Mouse (Mus musculus) embryonic facial prominence, embryonic 11.5 days (tissue): Measurements from ENCODE around the gene Clpb. TPM values are rescaled to one million over a fixed set of nuclear protein-coding genes. Genes with fewer than 3 reads are reported as not detected.
A peak's percentile ranks its signal among the peaks of the same experiment; 100 is the strongest.

Source experiments
- ATAC-seq: fragments of 200-750 bp; cut with Nextera tagmentation; replicated peaks from 2 replicates; pipeline ENCODE4 v1.8.0; 2017; ENCODE audit warnings: low read depth; ENCODE audit not compliant: insufficient number of reproducible peaks, low FRiP score, low TSS enrichment
- DNase-seq: peaks from one replicate; pipeline ENCODE4 v3.0.0-alpha.2; 2015; ENCODE audit warnings: low spot score
- H3K27ac ChIP-seq: fragments of 300-500 bp; sonication (generic); replicated peaks from 2 replicates; pipeline ENCODE4 v1.5.1; 2014; ENCODE audit warnings: mild to moderate bottlenecking, low read depth, low read length, control low read depth
- H3K27me3 ChIP-seq: fragments of 300-500 bp; sonication (generic); 2 replicates; pipeline ENCODE4 v1.6.1; 2014; ENCODE audit warnings: mild to moderate bottlenecking, low read length, moderate library complexity, mixed read lengths; ENCODE audit not compliant: control insufficient read depth, insufficient read depth
- H3K36me3 ChIP-seq: fragments of 300-500 bp; sonication (generic); replicated peaks from 2 replicates; pipeline ENCODE4 v1.6.1; 2014; ENCODE audit warnings: low read depth, mild to moderate bottlenecking, low read length, moderate library complexity, mixed read lengths; ENCODE audit not compliant: control insufficient read depth, insufficient read depth
- H3K4me1 ChIP-seq: fragments of 300-500 bp; sonication (generic); 2 replicates; pipeline ENCODE4 v1.6.1; 2014; ENCODE audit warnings: low read length, mixed read lengths; ENCODE audit not compliant: control insufficient read depth, insufficient read depth
- H3K4me2 ChIP-seq: fragments of 300-500 bp; sonication (generic); 2 replicates; pipeline ENCODE4 v1.6.1; 2014; ENCODE audit warnings: low read depth, mild to moderate bottlenecking, control low read depth, low read length, moderate library complexity
- H3K4me3 ChIP-seq: fragments of 300-500 bp; sonication (generic); 2 replicates; pipeline ENCODE4 v1.5.1; 2014; ENCODE audit warnings: low read depth, low read length, control low read depth
- H3K9ac ChIP-seq: fragments of 300-500 bp; sonication (generic); replicated peaks from 2 replicates; pipeline ENCODE4 v1.6.1; 2014; ENCODE audit warnings: mild to moderate bottlenecking, control low read depth, low read length
- H3K9me3 ChIP-seq: fragments of 300-500 bp; sonication (generic); replicated peaks from 2 replicates; pipeline ENCODE4 v1.6.1; 2016; ENCODE audit warnings: mild to moderate bottlenecking, low read length, inconsistent platforms, mixed read lengths; ENCODE audit not compliant: control insufficient read depth
- WGBS: fragments of 180-500 bp; shearing (Covaris S2); extraction: QIAGEN DNeasy Blood & Tissue Kit; methylation state at CpG from one replicate; pipeline ENCODE4 v1.1.7; 2014; 5-methylcytosine and 5-hydroxymethylcytosine counted together
- polyA plus RNA-seq: library from polyadenylated mRNA; unstranded; fragments of >200 nt; fragmentation: Nextera tagmentation; extraction: Ambion mirVana; gene quantifications from 2 replicates; pipeline ENCODE4 v1.2.1, GENCODE M21; 2014

The Clpb gene
- polyA plus RNA-seq, 1 experiment from 2014 or later, result 38.4 TPM

DNA sequence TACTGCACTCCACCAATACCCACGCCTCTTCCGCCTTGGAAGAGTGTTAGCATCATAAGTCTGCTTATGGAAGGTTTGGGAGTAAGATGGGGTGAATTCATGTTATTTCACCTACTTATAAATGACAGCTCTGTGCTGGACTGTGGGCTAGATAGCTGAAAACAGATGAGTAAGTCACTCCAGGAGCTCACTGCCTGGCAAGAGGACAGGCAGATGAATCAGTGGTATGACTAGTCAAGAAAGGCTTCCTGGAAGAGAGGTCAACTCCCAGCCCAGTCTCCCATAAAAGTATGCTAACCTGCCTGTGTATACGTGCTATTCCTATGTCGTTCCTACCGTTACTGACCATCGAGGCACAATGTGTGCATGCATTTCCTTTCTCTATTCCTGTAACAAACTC, 91.9 kb downstream of the Clpb start:
- H3K27ac ChIP-seq, result no peak overlapping the region
- no peak for ATAC-seq
- H3K4me3 ChIP-seq, result no peak overlapping the region
- no peaks in the 10 kb centered on the region for H3K9me3 ChIP-seq
- no peaks in the 10 kb centered on the region for H3K4me1 ChIP-seq
- H3K36me3 ChIP-seq, result no peaks in the 10 kb centered on the region
- H3K9ac ChIP-seq, result no peak overlapping the region
- H3K4me2 ChIP-seq, result no peak overlapping the region
- WGBS, result 94% methylated on average over 6 of the region's 6 CpGs
- no peaks in the 10 kb centered on the region for H3K27me3 ChIP-seq
- DNase-seq, result no peak

DNA sequence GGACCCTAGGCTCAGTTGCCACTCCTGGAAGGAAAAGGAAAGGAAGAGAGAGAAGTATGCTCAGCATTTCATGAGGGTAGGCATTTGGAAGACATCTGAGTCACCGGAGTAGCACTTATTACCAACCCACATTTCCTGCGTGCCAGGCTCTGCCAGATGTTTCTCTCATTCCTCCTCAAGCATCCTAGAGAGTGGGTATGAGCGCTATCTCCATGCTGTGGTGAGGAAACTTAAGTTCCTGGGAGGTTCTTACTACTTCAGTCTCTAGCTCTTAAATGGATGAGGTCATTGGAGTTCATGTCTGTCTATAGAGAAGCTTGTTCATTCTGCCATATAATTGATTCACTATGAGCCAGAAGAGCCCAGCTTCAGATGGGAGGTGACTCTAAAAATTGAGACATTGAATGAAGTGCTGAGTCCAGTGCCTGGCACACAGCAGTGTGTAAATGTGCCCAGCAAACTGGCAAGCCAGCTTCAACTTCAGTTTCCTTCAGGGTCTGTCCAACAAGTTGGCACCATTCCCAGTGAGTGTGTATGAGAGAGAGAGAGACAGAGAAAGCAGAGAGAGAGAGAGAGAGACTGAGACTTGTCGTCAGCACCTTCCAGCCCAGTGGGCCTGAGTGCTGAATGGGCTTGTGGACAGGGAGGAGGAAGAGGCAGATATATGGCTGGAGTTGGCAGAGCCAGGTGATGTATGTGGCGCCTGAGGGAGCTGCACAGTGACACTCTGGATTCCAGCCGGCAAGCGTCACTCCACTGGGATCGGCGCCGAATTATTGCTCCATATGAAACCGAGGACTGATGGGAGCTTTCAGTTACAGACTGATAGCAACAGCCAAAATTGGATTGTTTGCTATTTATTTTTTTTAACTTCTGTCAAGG, 98.7 kb downstream of the Clpb start:
- H3K4me3 ChIP-seq, result no peak overlapping the region
- H3K27me3 ChIP-seq, result no peaks in the 10 kb centered on the region
- DNase-seq (no peak), ATAC-seq (no peak)
- no peak overlapping the region for H3K9ac ChIP-seq
- H3K4me1 ChIP-seq, result no peaks in the 10 kb centered on the region
- no peaks in the 10 kb centered on the region for H3K36me3 ChIP-seq
- no peak overlapping the region for H3K4me2 ChIP-seq
- H3K9me3 ChIP-seq, result no peaks in the 10 kb centered on the region
- no peak overlapping the region for H3K27ac ChIP-seq
- WGBS, result 93% methylated on average over 11 of the region's 11 CpGs

DNA sequence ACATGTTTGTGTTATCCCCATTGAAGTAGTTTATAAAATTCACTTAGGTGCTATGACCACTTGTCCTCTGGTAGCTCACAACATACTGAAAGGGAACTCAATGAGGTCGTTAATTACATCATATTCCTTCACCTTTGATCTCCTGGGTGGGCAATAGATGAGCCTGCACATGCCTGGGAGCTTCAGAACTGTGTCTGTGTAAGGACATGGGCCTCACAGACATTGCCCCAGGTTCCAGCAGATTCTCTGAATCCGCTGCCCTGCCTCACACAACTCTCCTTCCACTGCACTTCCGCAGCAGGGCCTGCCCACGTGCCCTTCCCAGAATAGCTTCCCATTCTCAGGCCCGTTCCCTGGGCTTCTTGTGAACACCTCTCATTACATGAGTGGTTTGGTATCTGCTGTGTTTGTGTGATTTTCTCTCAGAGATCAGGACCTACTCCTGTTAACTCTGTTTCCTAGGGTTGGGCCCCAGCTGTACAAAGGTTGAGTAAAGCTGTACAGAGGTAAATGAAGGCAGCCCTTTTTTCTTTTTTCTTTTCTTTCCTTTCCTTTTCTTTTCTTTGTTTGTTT, 104.0 kb downstream of the Clpb start:
- H3K27ac ChIP-seq, result no peak overlapping the region
- no peak overlapping the region for H3K4me3 ChIP-seq
- no peak for ATAC-seq
- H3K27me3 ChIP-seq, result no peaks in the 10 kb centered on the region
- DNase-seq, result no peak
- H3K4me1 ChIP-seq, result no peaks in the 10 kb centered on the region
- no peaks in the 10 kb centered on the region for H3K36me3 ChIP-seq
- WGBS, result 81% methylated on average over 5 of the region's 5 CpGs
- no peaks in the 10 kb centered on the region for H3K9me3 ChIP-seq
- no peak overlapping the region for H3K9ac ChIP-seq
- no peak overlapping the region for H3K4me2 ChIP-seq

DNA sequence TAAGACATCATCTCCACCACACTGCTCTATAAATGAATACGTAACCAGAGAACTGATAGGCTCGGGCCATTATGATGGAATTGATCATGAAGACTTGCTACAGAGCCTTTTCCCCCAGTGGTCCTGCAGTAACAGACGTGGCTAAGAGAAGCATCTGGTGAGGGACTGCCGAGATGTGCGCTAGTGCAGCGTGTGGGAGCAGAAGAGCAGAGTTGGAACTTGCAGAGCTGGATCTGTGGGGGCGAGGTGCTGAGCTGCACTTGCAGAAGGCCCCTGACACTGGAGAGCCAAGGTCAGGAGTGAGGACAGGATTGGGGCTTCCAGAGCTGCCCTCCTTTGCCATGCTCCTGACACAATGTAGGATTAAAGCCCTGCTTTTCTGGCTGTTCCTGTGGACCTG, 106.6 kb downstream of the Clpb start:
- H3K4me3 ChIP-seq, result no peak overlapping the region
- no peaks in the 10 kb centered on the region for H3K27me3 ChIP-seq
- no peaks in the 10 kb centered on the region for H3K4me1 ChIP-seq
- WGBS, result 80% methylated on average over 7 of the region's 7 CpGs
- no peak for ATAC-seq
- no peaks in the 10 kb centered on the region for H3K36me3 ChIP-seq
- no peak for DNase-seq
- no peak overlapping the region for H3K9ac ChIP-seq
- H3K4me2 ChIP-seq, result no peak overlapping the region
- H3K27ac ChIP-seq, result no peak overlapping the region
- H3K9me3 ChIP-seq, result no peaks in the 10 kb centered on the region

DNA sequence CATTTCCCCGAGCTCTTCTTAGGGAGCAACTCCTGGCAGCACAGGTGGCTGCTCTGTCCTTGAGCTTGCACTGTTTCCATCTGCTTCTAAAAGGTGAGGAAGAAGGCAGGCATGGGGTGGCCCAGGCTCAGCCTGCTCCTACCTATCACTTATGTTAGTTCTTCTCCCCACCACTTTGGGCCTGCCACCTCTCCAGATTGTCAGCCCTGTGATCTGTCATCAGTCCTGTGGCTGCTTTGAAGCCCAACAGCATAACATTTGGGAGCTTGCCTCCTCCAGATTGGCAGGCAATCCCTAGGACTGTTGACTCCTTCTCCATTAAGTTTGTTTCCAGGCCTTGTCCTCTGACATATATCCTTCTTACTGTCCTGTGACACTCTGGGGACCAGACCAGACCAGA, 108.2 kb downstream of the Clpb start:
- ATAC-seq (no peak), DNase-seq (no peak)
- no peak overlapping the region for H3K27ac ChIP-seq
- no peak overlapping the region for H3K4me2 ChIP-seq
- no peak overlapping the region for H3K9ac ChIP-seq
- no peaks in the 10 kb centered on the region for H3K4me1 ChIP-seq
- H3K9me3 ChIP-seq, result no peaks in the 10 kb centered on the region
- no peaks in the 10 kb centered on the region for H3K36me3 ChIP-seq
- no peak overlapping the region for H3K4me3 ChIP-seq
- WGBS, result 65% methylated on average over 1 of the region's 1 CpGs
- no peaks in the 10 kb centered on the region for H3K27me3 ChIP-seq

DNA sequence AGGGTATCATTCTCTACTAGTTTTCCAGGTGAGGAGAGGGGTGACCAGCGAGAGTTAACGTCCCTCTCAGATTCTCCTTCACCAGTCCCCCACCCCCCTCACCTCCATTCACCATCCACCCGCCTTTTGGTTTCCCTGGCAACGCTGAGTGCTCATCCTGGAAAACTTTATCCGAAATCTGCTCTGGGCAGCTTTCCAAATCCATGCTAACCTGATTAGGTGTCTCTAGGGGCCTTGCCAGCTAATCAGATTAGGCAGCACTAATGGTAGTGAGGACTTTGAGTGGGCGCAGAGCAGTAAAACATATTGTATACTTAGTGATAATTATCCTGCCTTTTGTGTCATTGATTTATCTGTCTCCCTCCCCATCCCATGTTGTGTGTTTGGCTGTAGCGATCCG, 109.3 kb downstream of the Clpb start:
- no peaks in the 10 kb centered on the region for H3K27me3 ChIP-seq
- H3K4me1 ChIP-seq, result no peaks in the 10 kb centered on the region
- no peaks in the 10 kb centered on the region for H3K36me3 ChIP-seq
- peak; percentile 69 for DNase-seq
- ATAC-seq, result no peak
- H3K4me3 ChIP-seq, result no peak overlapping the region
- WGBS, result 52% methylated on average over 8 of the region's 8 CpGs
- H3K27ac ChIP-seq, result no peak overlapping the region
- no peaks in the 10 kb centered on the region for H3K9me3 ChIP-seq
- no peak overlapping the region for H3K9ac ChIP-seq
- H3K4me2 ChIP-seq, result no peak overlapping the region

DNA sequence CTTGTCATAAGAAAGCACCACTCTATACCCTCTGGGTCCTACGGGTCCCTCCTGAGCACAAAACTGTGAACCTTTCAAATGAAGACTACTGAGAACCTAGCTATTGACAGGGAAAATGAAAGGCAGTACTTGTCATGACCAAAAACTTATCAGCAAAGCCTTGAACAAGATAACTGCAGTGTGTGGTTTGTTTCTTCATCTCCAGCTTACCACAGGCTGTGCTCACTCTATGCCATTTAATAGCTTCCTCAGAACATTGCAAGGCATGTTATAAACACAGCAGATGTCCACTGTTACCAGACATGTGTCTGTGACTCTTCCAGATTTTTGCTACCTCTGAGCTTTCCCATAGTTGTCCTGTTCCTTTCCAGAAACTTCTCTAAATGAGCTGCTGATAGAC, 113.6 kb downstream of the Clpb start:
- Histone ChIP-seq H3K36me3 (no peaks in the 10 kb centered on the region), H3K9me3 (no peaks in the 10 kb centered on the region), H3K27me3 (no peaks in the 10 kb centered on the region), H3K4me3 (no peak overlapping the region), H3K4me1 (no peaks in the 10 kb centered on the region), H3K4me2 (no peak overlapping the region), H3K9ac (no peak overlapping the region), H3K27ac (no peak overlapping the region)
- 86% methylated on average over 1 of the region's 1 CpGs for WGBS
- no peak for DNase-seq
- ATAC-seq, result no peak

DNA sequence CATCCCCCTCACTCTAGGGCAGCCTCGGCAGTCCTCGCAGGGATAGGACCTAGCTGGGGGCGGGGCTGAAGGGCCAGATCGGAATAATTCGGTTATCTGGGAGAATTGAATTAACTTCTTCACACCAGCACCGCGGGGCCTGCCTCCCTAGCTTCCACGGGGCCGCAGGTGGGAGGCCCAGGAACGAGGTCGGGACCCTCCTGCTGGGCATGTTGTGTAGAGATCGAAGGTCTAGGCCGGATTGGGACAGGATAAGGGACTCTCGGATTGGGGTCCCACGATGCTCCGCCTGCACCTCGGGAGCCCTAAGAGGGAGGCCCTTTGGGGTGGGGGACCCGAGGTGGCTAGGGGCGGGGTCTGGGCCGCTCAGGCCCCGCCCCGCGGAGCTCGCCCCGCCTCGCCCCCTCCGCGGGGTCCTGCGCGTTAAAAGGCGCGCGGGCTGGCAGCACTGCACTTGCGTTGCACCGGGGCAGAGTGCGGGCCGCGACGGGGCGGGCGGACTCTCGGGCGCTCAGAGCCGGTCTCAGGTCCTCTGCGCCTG, 154.5 kb downstream of the Clpb start, which contains the start of gene Phox2a:
Gene Phox2a, plus strand, starts transcription at position 453 of the 541 bp plus-strand sequence.
- H3K4me1 ChIP-seq, result peaks cover 13% of the 10 kb centered on the region
- WGBS, result under 1% methylated on average over 29 of the region's 45 CpGs

More for the DNA sequence above, 154.5 kb downstream of the Clpb start, which contains the start of gene Phox2a:
- H3K9me3 ChIP-seq, result no peaks in the 10 kb centered on the region
- no peaks in the 10 kb centered on the region for H3K36me3 ChIP-seq
- no peak for ATAC-seq
- 0 out of 2 replicates have a peak within 1 kb of the TSS, but pooled peaks have one; percentile 25 for H3K9ac ChIP-seq
- no peak for DNase-seq
- H3K27ac ChIP-seq, result no peak within 1 kb of the TSS
- H3K27me3 ChIP-seq, result peaks cover 57% of the 10 kb centered on the region
- peak within 1 kb of the TSS; percentile 42 for H3K4me2 ChIP-seq
- peak within 1 kb of the TSS; percentile 19 for H3K4me3 ChIP-seq
